Mouse (Mus musculus) lung, postnatal 0 days (tissue): ENCODE results near the gene Slc41a2.

Source experiments
- CTCF ChIP-seq: IDR thresholded peaks from 2 replicates; pipeline ENCODE4 v1.5.1; 2016; ENCODE audit warnings: antibody characterized with exemption, mild to moderate bottlenecking
- EP300 ChIP-seq: IDR thresholded peaks from 2 replicates; pipeline ENCODE4 v1.6.1; 2016; ENCODE audit warnings: antibody characterized with exemption, mild to moderate bottlenecking, control low read depth

DNA sequence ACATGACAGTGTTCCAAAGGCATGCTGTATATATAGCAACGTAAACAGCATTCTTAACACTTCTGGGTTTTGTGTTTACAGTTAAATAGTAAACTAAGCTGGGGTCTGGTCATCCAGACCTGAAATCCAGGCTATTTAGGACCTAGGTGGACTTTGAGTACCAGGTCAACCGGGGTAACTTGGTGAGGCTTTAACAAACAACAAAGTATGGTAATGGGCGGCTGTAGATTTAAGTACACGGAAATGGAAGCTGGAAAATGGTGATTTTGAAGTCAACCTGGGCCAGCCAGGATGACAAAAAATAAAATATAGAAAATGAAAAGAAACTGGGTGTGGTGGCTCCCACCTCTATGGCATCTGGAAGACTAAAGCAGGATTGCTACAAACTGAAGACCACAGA lies 21.8 kb upstream of the Slc41a2 start:
- TF ChIP-seq CTCF: no peak
- TF ChIP-seq EP300: no peak
